Mouse (Mus musculus) CH12.LX (cell line): ENCODE data around the gene Thtpa.

ENCODE experiments used
- CHD2 ChIP-seq: IDR thresholded peaks from 2 replicates; pipeline ENCODE4 v1.6.1; 2011; ENCODE audit warnings: low read length, improper control_type of control experiment
- CTCF ChIP-seq, 2 experiments: IDR thresholded peaks in 1 of 2; conservative IDR thresholded peaks in 1 of 2; 2 replicates each; pipeline ENCODE4 v1.5.1; 2011 to 2012; ENCODE audit warnings: low read depth in 2 of 2, low read length in 2 of 2, improper control_type of control experiment in 1 of 2, inconsistent platforms in 1 of 2, mild to moderate bottlenecking in 1 of 2, moderate library complexity in 1 of 2
- EP300 ChIP-seq: IDR thresholded peaks from 2 replicates; pipeline ENCODE4 v1.6.1; 2011; ENCODE audit warnings: low read length, improper control_type of control experiment
- JUND ChIP-seq: conservative IDR thresholded peaks from 2 replicates; pipeline ENCODE4 v1.6.1; 2011; ENCODE audit warnings: low read depth, low read length, improper control_type of control experiment
- MAFK ChIP-seq: IDR thresholded peaks from 2 replicates; pipeline ENCODE4 v1.6.1; 2011; ENCODE audit warnings: low read length, improper control_type of control experiment; ENCODE audit not compliant: insufficient replicate concordance
- MAX ChIP-seq: IDR thresholded peaks from 2 replicates; pipeline ENCODE4 v1.6.1; 2011; ENCODE audit warnings: low read length, improper control_type of control experiment
- POLR2A ChIP-seq: IDR thresholded peaks from 2 replicates; pipeline ENCODE4 v1.6.1; 2011; ENCODE audit warnings: low read depth, mild to moderate bottlenecking, improper control_type of control experiment, low read length
- USF1 ChIP-seq: IDR thresholded peaks from 2 replicates; pipeline ENCODE4 v1.6.1; 2014; ENCODE audit warnings: low read depth, mild to moderate bottlenecking, inconsistent platforms, low read length, improper control_type of control experiment

- TF ChIP-seq MAFK: no peak
- TF ChIP-seq POLR2A: no peak
- no peak for TF ChIP-seq EP300
- TF ChIP-seq MAX: no peak
- no peak for TF ChIP-seq CTCF (conservative IDR thresholded peaks at IDR 0.05 in 1 of 2, IDR thresholded peaks at IDR 0.05 in 1 of 2; ENCODE audit: low read depth in 2 of 2, low read length in 2 of 2)
- no peak for TF ChIP-seq CHD2
- no peak for TF ChIP-seq JUND
- no peak for TF ChIP-seq USF1
Measured at GRCm38 (mm10) chr14:55047971-55048531, 46.5 kb upstream of the Thtpa start.
